ENCODE assay signal across 12 mouse cellular contexts in genomic region chr1:135373171-135373677, GRCm38 (mm10). TPM values are rescaled to one million over a fixed set of nuclear protein-coding genes. Genes with fewer than 3 reads are reported as not detected.
A peak's percentile ranks its signal among the peaks of the same experiment; 100 is the strongest.
DNase-seq lines count a peak whose midpoint lies in the region.
"Had no signal": no experiment of that assay in that cellular context is flagged by ENCODE, and none has a peak within 500 bp of the region (broad histone marks: within the 10 kb centered on the region; RNA-seq: fewer than 3 reads in every experiment).

No protein-coding gene starts in this region.

- H3K4me1 ChIP-seq in midbrain, embryonic 10.5 days = peaks cover 53% of the 10 kb centered on the region

- no peaks in the 10 kb centered on the region for H3K9me3 ChIP-seq in midbrain, embryonic 10.5 days (replicated peaks)

- H3K36me3 ChIP-seq in midbrain, embryonic 10.5 days = peaks cover 15% of the 10 kb centered on the region

- H3K4me3 ChIP-seq in midbrain, embryonic 10.5 days = peak overlapping the region; percentile 74

- peak overlapping the region; percentile 68 for H3K27ac ChIP-seq in midbrain, embryonic 10.5 days (replicated peaks)

- DNase-seq in cerebellum, adult 11-12 months = peak; percentile 31
- no peak for DNase-seq in cerebellum, adult 11 months
- peak; percentile 40 for DNase-seq in right cerebral cortex, postnatal 25 days
- no peak for DNase-seq in right cerebral cortex, adult 18-20 months
- no peak for DNase-seq in midbrain, embryonic 10.5 days (ENCODE audit: low spot score)
- DNase-seq in frontal cortex, adult 2 months (ENCODE audit: extremely low spot score in 1 of 2, low spot score in 1 of 2) = no peak
- no peak for DNase-seq in spleen, postnatal 14 days (ENCODE audit: low spot score in 2 of 2)
- no peak for DNase-seq in heart, postnatal 4 days
- DNase-seq: adrenal gland, postnatal 10 days; cerebellum, postnatal 36 days; liver, postnatal 0 days had no signal

- peaks cover 16% of the 10 kb centered on the region for H3K27me3 ChIP-seq in midbrain, embryonic 10.5 days (ENCODE audit: low read depth, poor library complexity, severe bottlenecking)

- 59% methylated on average over 4 of the region's 4 CpGs for WGBS in midbrain, embryonic 10.5 days

RNA-seq across cellular contexts. Expression of gene Shisa4, which starts 1.8 kb away (rescaled TPM):
- 66.3 and 81.3 TPM in 2 replicates for polyA plus RNA-seq in midbrain, embryonic 10.5 days (2016; fragmentation: Nextera tagmentation; extraction: Ambion mirVana)
- polyA plus RNA-seq in frontal cortex, adult 2 months (2012; rRNA removed) = 174 and 198 TPM in 2 replicates
- 10 to 100 TPM; 14.2 to 14.4 TPM for total RNA-seq in heart, postnatal 4 days (2021)
- total RNA-seq: hematopoietic stem cell, adult 5-6 weeks had no signal

RNA-seq across cellular contexts. Expression of gene Lmod1, which starts 48.6 kb away (rescaled TPM):
- polyA plus RNA-seq in midbrain, embryonic 10.5 days (2016; fragmentation: Nextera tagmentation; extraction: Ambion mirVana) = 0.46 and 0.62 TPM in 2 replicates
- polyA plus RNA-seq in frontal cortex, adult 2 months (2012; rRNA removed) = 0.44 and 1.1 TPM in 2 replicates
- total RNA-seq in heart, postnatal 4 days (2021) = 1 to 10 TPM; 1.4 to 1.6 TPM
- total RNA-seq: hematopoietic stem cell, adult 5-6 weeks had no signal

RNA-seq across cellular contexts. Expression of gene Ipo9, which starts 57.1 kb away (rescaled TPM):
- 179 and 191 TPM in 2 replicates for polyA plus RNA-seq in midbrain, embryonic 10.5 days (2016; fragmentation: Nextera tagmentation; extraction: Ambion mirVana)
- 137 and 174 TPM in 2 replicates for polyA plus RNA-seq in frontal cortex, adult 2 months (2012; rRNA removed)
- 100 to 1,000 TPM in 1 of 2 experiments, 10 to 100 TPM in 1; 95.5 to 116 TPM for total RNA-seq in heart, postnatal 4 days (2021)

RNA-seq across cellular contexts. Expression of gene Timm17a, which starts 59.6 kb away (rescaled TPM):
- polyA plus RNA-seq in midbrain, embryonic 10.5 days (2016; fragmentation: Nextera tagmentation; extraction: Ambion mirVana) = 192 and 200 TPM in 2 replicates
- 73.1 and 76.2 TPM in 2 replicates for polyA plus RNA-seq in frontal cortex, adult 2 months (2012; rRNA removed)
- 100 to 1,000 TPM; 392 to 414 TPM for total RNA-seq in heart, postnatal 4 days (2021)

Comparison
In these comparisons a context has a peak if more than half of its experiments do, and no peak if none do; other contexts are left out.
1. DNase-seq: peak in cerebellum, adult 11-12 months (single experiment) and right cerebral cortex, postnatal 25 days (single experiment); none in cerebellum, adult 11 months (single experiment), right cerebral cortex, adult 18-20 months (single experiment), midbrain, embryonic 10.5 days (single experiment), frontal cortex, adult 2 months (0 of 2), spleen, postnatal 14 days (0 of 2) and heart, postnatal 4 days (single experiment).